Mouse (Mus musculus): ENCODE measurements around the gene Nfyb.
A peak's percentile ranks its signal among the peaks of the same experiment; 100 is the strongest.

Gene Nfyb

GRCm38 (mm10) chr10:82744296-82744695 lies 19.6 kb downstream of the Nfyb start:
- DNase-seq (ENCODE audit: low read depth, low spot score) = no peak
- peaks cover 17% of the 10 kb centered on the region for H3K36me3 ChIP-seq (ENCODE audit: control insufficient read depth, insufficient read depth, low read length, poor library complexity, severe bottlenecking)
- H3K27me3 ChIP-seq (ENCODE audit: control insufficient read depth, insufficient read depth, low read length, poor library complexity, severe bottlenecking) = no peaks in the 10 kb centered on the region

GRCm38 (mm10) chr10:82742578-82742977 lies 21.4 kb downstream of the Nfyb start:
- Histone ChIP-seq H3K27me3 (ENCODE audit: control insufficient read depth, insufficient read depth, low read length, poor library complexity, severe bottlenecking) (no peaks in the 10 kb centered on the region), H3K36me3 (ENCODE audit: control insufficient read depth, insufficient read depth, low read length, poor library complexity, severe bottlenecking) (peaks cover 18% of the 10 kb centered on the region)
- DNase-seq (ENCODE audit: low read depth, low spot score) = no peak

- DNase-seq (ENCODE audit: low read depth, low spot score) = no peak
- Histone ChIP-seq H3K36me3 (ENCODE audit: control insufficient read depth, insufficient read depth, low read length, poor library complexity, severe bottlenecking) (peaks cover 18% of the 10 kb centered on the region), H3K27me3 (ENCODE audit: control insufficient read depth, insufficient read depth, low read length, poor library complexity, severe bottlenecking) (no peaks in the 10 kb centered on the region)
Observed at GRCm38 (mm10) chr10:82741876-82742275, 22.1 kb downstream of the Nfyb start.

- Histone ChIP-seq H3K36me3 (ENCODE audit: control insufficient read depth, insufficient read depth, low read length, poor library complexity, severe bottlenecking) (peaks cover 18% of the 10 kb centered on the region), H3K27me3 (ENCODE audit: control insufficient read depth, insufficient read depth, low read length, poor library complexity, severe bottlenecking) (no peaks in the 10 kb centered on the region)
- no peak for DNase-seq (ENCODE audit: low read depth, low spot score)
Observed at GRCm38 (mm10) chr10:82741354-82741753, 22.6 kb downstream of the Nfyb start.

GRCm38 (mm10) chr10:82699296-82699941 lies 64.5 kb downstream of the Nfyb start:
- DNase-seq (ENCODE audit: low read depth, low spot score) = peak; percentile 57
- H3K36me3 ChIP-seq (ENCODE audit: control insufficient read depth, insufficient read depth, low read length, poor library complexity, severe bottlenecking) = 0 out of 2 replicates have a peak, but pooled peaks cover 1% of the 10 kb centered on the region
- no peaks in the 10 kb centered on the region for H3K27me3 ChIP-seq (ENCODE audit: control insufficient read depth, insufficient read depth, low read length, poor library complexity, severe bottlenecking)

GRCm38 (mm10) chr10:82698712-82699261 lies 65.2 kb downstream of the Nfyb start:
- DNase-seq (ENCODE audit: low read depth, low spot score) = peak; percentile 89
- Histone ChIP-seq H3K27me3 (ENCODE audit: control insufficient read depth, insufficient read depth, low read length, poor library complexity, severe bottlenecking) (no peaks in the 10 kb centered on the region), H3K36me3 (ENCODE audit: control insufficient read depth, insufficient read depth, low read length, poor library complexity, severe bottlenecking) (0 out of 2 replicates have a peak, but pooled peaks cover 1% of the 10 kb centered on the region)
